Mouse (Mus musculus): Measurements from ENCODE around the gene Kcnk10. TPM values are rescaled to one million over a fixed set of nuclear protein-coding genes. Genes with fewer than 3 reads are reported as not detected.
A peak's percentile ranks its signal among the peaks of the same experiment; 100 is the strongest.
"Not testable (repeated sequence)": the region's sequence is repeated elsewhere in the genome, so short reads cannot be mapped to it uniquely, and the experiment has no call there.

The Kcnk10 gene
- 0.16 and 0.82 TPM in 2 replicates for polyA plus RNA-seq (2015; fragmentation: Nextera tagmentation; extraction: Ambion mirVana)

GRCm38 (mm10) chr12:98577861-98578360, at the start of gene Kcnk10:
Gene Kcnk10, minus strand, starts transcription at chr12:98578310.
- Histone ChIP-seq H3K36me3 (no peaks in the 10 kb centered on the region), H3K4me3 (peak within 1 kb of the TSS; percentile 43), H3K27me3 (peaks cover 54% of the 10 kb centered on the region), H3K9me3 (replicated peaks) (no peaks in the 10 kb centered on the region), H3K9ac (no peak within 1 kb of the TSS), H3K27ac (no peak within 1 kb of the TSS), H3K4me1 (replicated peaks) (peaks cover 16% of the 10 kb centered on the region), H3K4me2 (peak within 1 kb of the TSS; percentile 77)
- no peak for ATAC-seq (replicated peaks; ENCODE audit: insufficient number of reproducible peaks, insufficient read depth, low FRiP score, low read depth)
- WGBS, result 2% methylated on average over 22 of the region's 22 CpGs

GRCm38 (mm10) chr12:98627392-98628259, 49.5 kb upstream of the Kcnk10 start, which contains the start of gene Spata7:
Gene Spata7, plus strand, starts transcription at chr12:98628157.
- H3K36me3 ChIP-seq, result no peaks in the 10 kb centered on the region; the same call in 1 of the 2 replicates
- peak within 1 kb of the TSS; percentile 69 for H3K4me3 ChIP-seq
- peak within 1 kb of the TSS; percentile 76 for H3K4me2 ChIP-seq
- no peaks in the 10 kb centered on the region for H3K9me3 ChIP-seq (replicated peaks)
- ATAC-seq (replicated peaks; ENCODE audit: insufficient number of reproducible peaks, insufficient read depth, low FRiP score, low read depth), result peak; percentile 93
- whole genome bisulfite sequencing, result 3% methylated on average over 32 of the region's 32 CpGs
- H3K27me3 ChIP-seq, result no peaks in the 10 kb centered on the region
- H3K27ac ChIP-seq, result peak within 1 kb of the TSS; percentile 24; the same call in 1 of the 2 replicates
- peak within 1 kb of the TSS; percentile 66 for H3K9ac ChIP-seq
- H3K4me1 ChIP-seq (replicated peaks), result peaks cover 9% of the 10 kb centered on the region

- 81% methylated on average over 10 of the region's 10 CpGs for WGBS
- not testable (repeated sequence) for H3K4me3 ChIP-seq; H3K27me3 ChIP-seq; H3K4me2 ChIP-seq; H3K4me1 ChIP-seq (replicated peaks); H3K9ac ChIP-seq; H3K36me3 ChIP-seq; H3K27ac ChIP-seq; H3K9me3 ChIP-seq (replicated peaks); ATAC-seq (replicated peaks; ENCODE audit: insufficient number of reproducible peaks, insufficient read depth, low FRiP score, low read depth)
Measured at GRCm38 (mm10) chr12:98623266-98623665, 45.2 kb upstream of the Kcnk10 start.

GRCm38 (mm10) chr12:98620922-98621321, 42.8 kb upstream of the Kcnk10 start:
- not testable (repeated sequence) for H3K4me2 ChIP-seq; H3K36me3 ChIP-seq; H3K9me3 ChIP-seq (replicated peaks); H3K27me3 ChIP-seq; H3K4me3 ChIP-seq; H3K27ac ChIP-seq; H3K4me1 ChIP-seq (replicated peaks); ATAC-seq (replicated peaks; ENCODE audit: insufficient number of reproducible peaks, insufficient read depth, low FRiP score, low read depth); H3K9ac ChIP-seq
- WGBS, result 39% methylated on average over 6 of the region's 6 CpGs

GRCm38 (mm10) chr12:98619496-98619895, 41.4 kb upstream of the Kcnk10 start:
- Histone ChIP-seq H3K36me3 (no peaks in the 10 kb centered on the region), H3K9ac (no peak overlapping the region), H3K4me3 (no peak overlapping the region), H3K4me1 (replicated peaks) (no peaks in the 10 kb centered on the region), H3K4me2 (no peak overlapping the region), H3K27me3 (no peaks in the 10 kb centered on the region), H3K9me3 (replicated peaks) (no peaks in the 10 kb centered on the region), H3K27ac (no peak overlapping the region)
- WGBS, result 61% methylated on average over 2 of the region's 2 CpGs
- ATAC-seq (replicated peaks; ENCODE audit: insufficient number of reproducible peaks, insufficient read depth, low FRiP score, low read depth), result no peak

- no peaks in the 10 kb centered on the region for H3K36me3 ChIP-seq
- ATAC-seq (replicated peaks; ENCODE audit: insufficient number of reproducible peaks, insufficient read depth, low FRiP score, low read depth), result no peak
- H3K4me1 ChIP-seq (replicated peaks), result no peaks in the 10 kb centered on the region
- H3K27me3 ChIP-seq, result no peaks in the 10 kb centered on the region
- no peak overlapping the region for H3K9ac ChIP-seq
- 59% methylated on average over 5 of the region's 5 CpGs for WGBS
- no peak overlapping the region for H3K27ac ChIP-seq
- no peak overlapping the region for H3K4me3 ChIP-seq
- H3K9me3 ChIP-seq (replicated peaks), result no peaks in the 10 kb centered on the region
- no peak overlapping the region for H3K4me2 ChIP-seq
Measured at GRCm38 (mm10) chr12:98615746-98616145, 37.6 kb upstream of the Kcnk10 start.

GRCm38 (mm10) chr12:98614910-98615508, 36.9 kb upstream of the Kcnk10 start:
- no peaks in the 10 kb centered on the region for H3K27me3 ChIP-seq
- H3K4me1 ChIP-seq (replicated peaks), result no peaks in the 10 kb centered on the region
- WGBS, result 75% methylated on average over 3 of the region's 3 CpGs
- H3K9ac ChIP-seq, result no peak overlapping the region
- H3K4me3 ChIP-seq, result no peak overlapping the region
- no peaks in the 10 kb centered on the region for H3K9me3 ChIP-seq (replicated peaks)
- H3K36me3 ChIP-seq, result no peaks in the 10 kb centered on the region
- ATAC-seq (replicated peaks; ENCODE audit: insufficient number of reproducible peaks, insufficient read depth, low FRiP score, low read depth), result no peak
- no peak overlapping the region for H3K4me2 ChIP-seq
- no peak overlapping the region for H3K27ac ChIP-seq

GRCm38 (mm10) chr12:98610341-98610740, 32.2 kb upstream of the Kcnk10 start:
- WGBS, result 60% methylated on average over 3 of the region's 3 CpGs
- Histone ChIP-seq H3K4me1 (replicated peaks) (no peaks in the 10 kb centered on the region), H3K36me3 (no peaks in the 10 kb centered on the region), H3K4me2 (no peak overlapping the region), H3K27ac (no peak overlapping the region), H3K9me3 (replicated peaks) (no peaks in the 10 kb centered on the region), H3K27me3 (no peaks in the 10 kb centered on the region), H3K4me3 (no peak overlapping the region), H3K9ac (no peak overlapping the region)
- no peak for ATAC-seq (replicated peaks; ENCODE audit: insufficient number of reproducible peaks, insufficient read depth, low FRiP score, low read depth)

GRCm38 (mm10) chr12:98606595-98607290, 28.6 kb upstream of the Kcnk10 start:
- no peak overlapping the region for H3K4me2 ChIP-seq
- WGBS, result 65% methylated on average over 5 of the region's 5 CpGs
- H3K4me3 ChIP-seq, result no peak overlapping the region
- no peak for ATAC-seq (replicated peaks; ENCODE audit: insufficient number of reproducible peaks, insufficient read depth, low FRiP score, low read depth)
- H3K4me1 ChIP-seq (replicated peaks), result peaks cover under 1% of the 10 kb centered on the region; the same call in 1 of the 2 replicates
- H3K9ac ChIP-seq, result no peak overlapping the region
- H3K27me3 ChIP-seq, result no peaks in the 10 kb centered on the region
- H3K36me3 ChIP-seq, result no peaks in the 10 kb centered on the region
- no peaks in the 10 kb centered on the region for H3K9me3 ChIP-seq (replicated peaks)
- no peak overlapping the region for H3K27ac ChIP-seq

GRCm38 (mm10) chr12:98605264-98605663, 27.2 kb upstream of the Kcnk10 start:
- no peak overlapping the region for H3K4me3 ChIP-seq
- no peak overlapping the region for H3K9ac ChIP-seq
- H3K36me3 ChIP-seq, result no peaks in the 10 kb centered on the region
- no peak overlapping the region for H3K4me2 ChIP-seq
- H3K4me1 ChIP-seq (replicated peaks), result peaks cover 4% of the 10 kb centered on the region
- H3K27ac ChIP-seq, result no peak overlapping the region
- 69% methylated on average over 1 of the region's 1 CpGs for WGBS
- ATAC-seq (replicated peaks; ENCODE audit: insufficient number of reproducible peaks, insufficient read depth, low FRiP score, low read depth), result no peak
- H3K9me3 ChIP-seq (replicated peaks), result no peaks in the 10 kb centered on the region
- H3K27me3 ChIP-seq, result no peaks in the 10 kb centered on the region

- 10% methylated on average over 6 of the region's 6 CpGs for WGBS
- Histone ChIP-seq H3K4me1 (replicated peaks) (peaks cover 4% of the 10 kb centered on the region), H3K27me3 (no peaks in the 10 kb centered on the region), H3K4me2 (0 out of 2 replicates have a peak overlapping the region, but pooled peaks have one; percentile 1), H3K27ac (no peak overlapping the region), H3K4me3 (no peak overlapping the region), H3K9me3 (replicated peaks) (no peaks in the 10 kb centered on the region), H3K9ac (no peak overlapping the region), H3K36me3 (no peaks in the 10 kb centered on the region)
- ATAC-seq (replicated peaks; ENCODE audit: insufficient number of reproducible peaks, insufficient read depth, low FRiP score, low read depth), result peak; percentile 70; the same call in 1 of the 2 replicates
Measured at GRCm38 (mm10) chr12:98602114-98602513, 24.0 kb upstream of the Kcnk10 start.

Data from heart, embryonic 15.5 days (tissue).